Mouse (Mus musculus) CD4-positive, CD25-positive, alpha-beta regulatory T cell, adult 4 months (primary cell): ENCODE data around the gene Esr1. TPM values are rescaled to one million over a fixed set of nuclear protein-coding genes. Genes with fewer than 3 reads are reported as not detected.

Experiments used
- ATAC-seq: one replicate; pipeline ENCODE4 v1.8.0; 2017
- polyA plus RNA-seq, 2 experiments: library from polyadenylated mRNA; unstranded; fragments of 100-300 nt; shearing (Covaris generic); gene quantifications; one replicate each; pipeline ENCODE4 v1.2.1; 2017

The Esr1 gene
- polyA plus RNA-seq, 2 experiments from 2014 or later = 1.2 to 1.9 TPM

GRCm38 (mm10) chr10:4996592-4996991, 385.2 kb downstream of the Esr1 start:
- no peak for ATAC-seq

GRCm38 (mm10) chr10:5008795-5009366, 397.5 kb downstream of the Esr1 start:
- ATAC-seq = no peak

DNA sequence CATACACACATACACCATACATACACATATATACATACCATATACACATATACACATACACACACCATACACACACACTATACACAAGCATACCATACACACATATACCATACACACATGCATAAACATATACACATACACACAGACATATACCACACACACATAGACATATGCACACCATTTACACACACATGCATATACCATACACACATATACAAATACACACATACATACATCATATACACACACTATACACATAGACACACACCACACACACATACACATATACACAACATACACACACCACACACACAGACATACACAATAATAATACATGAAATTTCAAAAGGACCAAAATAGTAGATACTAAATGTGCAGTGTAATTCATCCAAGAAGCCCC, 400.6 kb downstream of the Esr1 start:
- ATAC-seq = no peak

GRCm38 (mm10) chr10:5014976-5015375, 403.6 kb downstream of the Esr1 start:
- no peak for ATAC-seq

DNA sequence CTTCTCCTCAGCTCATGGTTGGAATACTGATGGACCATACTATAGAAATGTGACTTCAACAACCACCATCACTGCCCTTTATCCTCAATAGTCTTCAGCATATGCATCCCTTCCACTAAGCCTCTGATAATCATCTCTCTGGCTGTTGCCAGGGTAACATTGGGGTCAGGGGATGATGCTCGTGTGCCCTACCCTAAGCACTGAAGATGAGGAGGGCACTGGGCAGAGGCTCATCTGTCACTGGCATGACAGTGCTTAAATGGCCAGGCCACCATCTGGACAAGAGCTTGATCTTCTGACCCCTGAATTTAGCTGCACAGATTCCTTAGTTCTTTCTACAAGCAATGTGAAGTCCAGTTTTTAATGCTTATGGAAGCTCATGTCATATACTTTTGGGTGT, 405.8 kb downstream of the Esr1 start:
- ATAC-seq = no peak

DNA sequence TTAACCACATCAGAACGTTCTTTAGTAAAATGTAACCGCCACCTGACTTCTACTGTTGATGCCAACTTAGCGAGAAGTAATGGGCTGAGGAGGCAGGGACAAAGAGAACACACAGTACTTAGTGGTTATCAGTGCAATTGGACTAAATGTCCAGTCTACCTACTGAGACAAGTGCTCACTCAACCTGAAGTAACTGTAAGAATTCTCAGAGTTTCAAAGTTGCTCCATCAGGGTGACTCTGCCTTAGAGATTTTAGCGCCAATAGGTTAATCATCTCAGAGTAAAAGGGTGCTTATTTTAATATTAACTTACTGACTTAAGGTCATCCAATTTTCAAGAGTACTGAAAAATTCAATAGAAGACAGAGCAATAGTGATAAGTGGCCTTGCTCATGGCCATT, 414.5 kb downstream of the Esr1 start:
- no peak for ATAC-seq

DNA sequence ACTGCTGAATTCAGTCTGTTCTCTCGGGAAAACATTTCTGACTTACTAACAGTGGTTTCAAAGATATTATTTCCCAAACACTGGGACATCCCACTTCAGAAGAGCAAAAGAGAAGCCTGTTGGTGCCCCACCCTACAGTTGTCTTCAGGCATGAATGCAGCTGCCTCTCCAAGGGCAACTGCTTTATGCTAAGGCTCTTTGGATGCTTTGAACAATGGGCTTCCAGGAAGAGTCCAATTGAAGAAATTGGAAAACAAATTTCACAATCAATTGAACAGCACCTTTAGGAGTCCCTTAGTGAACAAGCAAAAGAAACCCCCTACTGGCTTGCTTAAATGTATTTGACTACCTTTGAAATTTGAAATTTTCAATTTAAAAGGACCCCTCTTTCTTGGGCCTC, 415.8 kb downstream of the Esr1 start:
- ATAC-seq = no peak

DNA sequence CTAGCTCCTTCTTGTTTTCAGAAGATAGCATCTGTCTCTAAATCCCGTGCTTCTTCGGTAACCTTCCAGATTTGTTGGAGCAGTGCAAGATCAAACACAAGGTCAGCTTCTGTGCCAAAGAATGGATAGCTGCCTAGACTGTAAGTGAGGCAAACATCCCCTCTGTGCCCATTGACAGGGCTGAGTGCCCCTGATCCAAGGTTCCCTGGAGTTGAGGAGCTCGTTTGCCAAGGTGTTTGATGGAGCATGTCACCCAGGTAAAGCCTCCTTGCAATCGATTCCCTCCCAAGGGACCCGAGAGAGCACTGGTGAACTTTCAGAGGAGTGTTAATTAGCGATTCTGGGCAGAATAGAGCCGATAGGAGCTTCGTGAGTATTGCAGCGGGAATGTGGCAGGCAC, 416.9 kb downstream of the Esr1 start:
- ATAC-seq = no peak

- ATAC-seq = no peak
These were observed 417.8 kb downstream of the Esr1 start for GRCm38 (mm10) chr10:5029161-5029560.

GRCm38 (mm10) chr10:5029883-5030282, 418.5 kb downstream of the Esr1 start:
- ATAC-seq = no peak

DNA sequence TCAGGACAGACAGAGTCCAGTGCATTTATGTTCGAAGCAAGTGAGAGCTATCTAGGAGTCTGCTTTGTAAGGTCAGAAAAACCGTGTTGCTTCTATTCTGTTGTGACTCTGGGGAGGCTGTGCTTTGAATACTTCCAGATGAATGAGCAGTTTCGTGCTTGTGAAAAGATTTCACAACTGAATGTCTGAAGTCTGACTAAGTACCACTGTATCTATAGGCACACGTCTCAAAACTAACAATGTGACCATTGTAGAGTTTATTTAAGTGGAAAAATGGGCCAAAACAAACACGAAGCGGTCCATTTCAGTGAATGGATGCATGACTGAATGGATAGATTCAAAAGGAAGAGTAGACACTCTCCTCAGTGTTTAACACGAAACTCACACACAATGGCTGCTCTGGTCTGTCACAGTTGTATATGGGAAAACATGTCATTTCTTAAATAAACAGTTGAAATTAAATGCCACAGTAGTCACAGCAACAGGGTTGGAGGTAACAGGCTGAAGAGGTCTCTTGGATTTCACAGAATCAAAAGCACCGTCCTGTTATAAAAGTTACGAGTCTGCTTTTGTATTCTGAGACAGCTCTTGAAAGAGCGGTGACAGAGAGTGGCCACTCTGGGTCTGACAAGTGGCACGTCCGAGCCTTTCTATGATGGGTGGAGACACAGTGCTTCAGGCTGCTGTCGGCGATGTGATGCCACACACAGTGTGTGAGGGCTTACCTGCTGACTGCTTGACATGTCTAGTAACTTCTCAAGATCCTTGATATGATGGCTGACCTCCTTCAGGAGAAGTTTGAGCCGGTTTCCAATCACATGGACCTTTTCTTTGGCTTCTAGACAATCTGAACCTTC, 421.0 kb downstream of the Esr1 start:
- ATAC-seq = no peak

DNA sequence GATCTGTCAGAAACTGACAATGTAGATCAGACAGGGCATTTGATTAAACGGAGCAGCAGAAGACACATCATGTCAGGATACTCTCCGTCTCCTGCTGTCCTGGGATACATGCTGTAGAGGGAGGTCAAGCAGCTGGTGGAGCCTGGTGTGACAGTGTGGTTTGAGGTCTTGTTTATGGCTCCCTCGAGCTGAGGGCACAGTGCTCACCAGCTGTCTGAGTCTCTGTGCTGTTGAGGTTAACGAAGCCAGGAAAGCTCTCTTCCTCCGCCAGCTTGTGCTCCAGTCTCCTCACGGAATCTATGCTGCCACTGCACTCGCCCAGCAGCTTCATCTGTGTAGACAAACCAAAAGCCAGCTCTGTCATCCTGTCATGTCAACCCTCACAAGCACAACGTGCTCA, 429.9 kb downstream of the Esr1 start:
- ATAC-seq = no peak

DNA sequence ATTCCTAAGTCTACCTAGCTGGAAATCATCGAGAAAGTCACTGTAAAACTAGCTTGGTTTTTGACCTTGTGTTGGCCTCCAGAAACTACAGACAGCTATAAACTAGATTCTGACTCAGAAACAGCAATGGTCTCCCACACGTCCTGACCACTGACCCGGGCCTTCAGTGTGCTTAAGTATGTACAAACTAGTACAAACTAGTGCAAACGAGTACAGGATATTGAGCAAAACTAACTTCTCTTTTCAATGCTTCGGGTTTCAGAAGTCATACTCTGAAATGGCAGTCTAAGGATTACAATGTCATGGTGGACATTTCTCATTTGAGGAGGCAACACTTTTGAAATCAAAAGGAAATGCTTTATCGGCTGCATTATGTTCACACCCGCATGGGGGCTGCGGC, 433.1 kb downstream of the Esr1 start:
- no peak for ATAC-seq

GRCm38 (mm10) chr10:5045213-5045612, 433.8 kb downstream of the Esr1 start:
- ATAC-seq = no peak

GRCm38 (mm10) chr10:5045671-5046070, 434.3 kb downstream of the Esr1 start:
- no peak for ATAC-seq

Other genes with a start within 250 kb of the Esr1 start
- 10 to 100 TPM; 10.2 to 10.5 TPM for gene Zbtb2, start 223.5 kb upstream of the Esr1 start, polyA plus RNA-seq
- gene Rmnd1, start 179.2 kb upstream of the Esr1 start, polyA plus RNA-seq = 10 to 100 TPM; 62.6 to 68.9 TPM
- gene Armt1, start 179.1 kb upstream of the Esr1 start, polyA plus RNA-seq = 10 to 100 TPM; 30.3 to 41.4 TPM
- gene Ccdc170, start 129.1 kb upstream of the Esr1 start, polyA plus RNA-seq = under 1 TPM; 0.27 to 0.95 TPM